Mouse (Mus musculus) adrenal gland, postnatal 14 days (tissue): ENCODE measurements around the gene Atf7. TPM values are rescaled to one million over a fixed set of nuclear protein-coding genes. Genes with fewer than 3 reads are reported as not detected.
A peak's percentile ranks its signal among the peaks of the same experiment; 100 is the strongest.

Experiments
- DNase-seq: peaks from one replicate; pipeline ENCODE4 v3.0.0; 2021; ENCODE audit warnings: mixed read lengths
- total RNA-seq: library from RNA; stranded (reverse); gene quantifications from 2 replicates; pipeline ENCODE4 v1.2.3, GENCODE M21; 2021

The Atf7 gene
- total RNA-seq, 1 experiment from 2014 or later = 76.1 TPM

DNA sequence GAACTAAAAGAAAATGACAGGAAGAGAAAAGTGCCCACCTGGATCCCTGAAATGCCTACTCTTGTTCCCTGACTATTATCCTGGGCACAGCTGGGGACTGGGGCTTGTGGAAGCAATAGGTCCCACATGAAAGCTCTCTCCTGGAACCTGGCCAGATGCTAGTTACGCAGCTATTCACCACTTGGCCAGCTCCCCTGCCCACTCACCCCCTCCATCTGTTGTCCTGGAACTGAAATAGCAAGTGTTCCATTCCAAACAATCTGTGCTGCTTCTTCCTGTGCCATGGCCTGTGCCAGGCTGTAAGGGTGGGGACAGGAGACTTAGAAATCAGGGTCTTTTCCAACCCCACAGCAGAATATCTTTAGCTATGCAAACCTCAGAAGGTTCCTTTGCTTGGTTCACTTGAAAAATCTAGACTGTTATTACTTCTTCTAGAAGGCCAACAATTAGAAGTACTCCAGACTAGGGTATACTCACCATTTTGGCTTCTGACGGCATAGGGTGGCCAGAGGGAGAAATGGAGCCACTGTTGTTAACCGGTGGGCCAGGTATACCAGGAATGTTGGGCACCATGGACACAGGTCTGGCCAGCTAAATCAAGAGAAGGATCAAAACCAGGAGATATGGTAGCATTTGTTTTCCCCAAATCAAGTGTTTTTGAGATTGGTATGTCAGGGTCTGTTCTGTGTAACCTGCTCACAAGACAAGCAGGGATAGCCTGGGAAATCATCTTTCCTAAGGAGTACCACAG lies 78.4 kb downstream of the Atf7 start:
- peak; percentile 68 for DNase-seq

DNA sequence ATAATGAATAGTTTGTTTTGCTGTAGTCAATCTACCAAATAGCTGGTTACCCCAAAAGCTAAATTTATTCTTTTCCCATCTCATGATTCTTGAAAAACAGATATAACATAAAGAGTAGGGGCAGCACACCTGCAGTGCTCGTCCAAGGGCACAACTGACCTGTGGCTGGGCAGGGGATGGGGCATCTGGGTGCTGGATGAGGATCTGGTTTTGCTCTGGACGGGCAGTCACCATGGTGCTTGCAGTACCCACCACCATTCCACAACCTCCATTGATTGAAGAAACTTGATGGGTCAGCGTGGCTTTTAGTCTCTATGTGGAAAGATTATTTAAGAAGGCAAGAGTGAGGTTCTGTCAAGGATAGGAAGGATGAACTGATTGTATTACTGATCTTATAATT lies 79.0 kb downstream of the Atf7 start:
- no peak for DNase-seq

DNA sequence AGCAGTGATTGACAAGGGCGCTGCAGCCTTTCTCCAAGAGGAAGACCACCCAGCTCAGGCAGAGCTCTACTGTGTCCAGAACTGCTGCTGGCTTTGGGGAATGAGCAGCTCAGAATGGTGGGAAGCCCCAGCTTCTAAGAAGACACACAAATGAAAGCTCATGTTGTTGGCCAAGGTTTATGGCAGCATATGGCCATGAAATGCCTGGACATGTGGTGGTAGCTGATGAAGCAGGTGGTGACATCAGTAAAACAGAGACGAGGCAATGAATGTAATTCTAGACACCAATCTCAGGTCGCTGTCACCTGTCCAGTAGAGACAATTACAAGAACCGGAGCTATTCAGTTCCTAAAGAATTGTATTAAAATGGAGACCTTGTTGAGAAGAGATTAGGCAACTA lies 80.5 kb downstream of the Atf7 start:
- DNase-seq = no peak

DNA sequence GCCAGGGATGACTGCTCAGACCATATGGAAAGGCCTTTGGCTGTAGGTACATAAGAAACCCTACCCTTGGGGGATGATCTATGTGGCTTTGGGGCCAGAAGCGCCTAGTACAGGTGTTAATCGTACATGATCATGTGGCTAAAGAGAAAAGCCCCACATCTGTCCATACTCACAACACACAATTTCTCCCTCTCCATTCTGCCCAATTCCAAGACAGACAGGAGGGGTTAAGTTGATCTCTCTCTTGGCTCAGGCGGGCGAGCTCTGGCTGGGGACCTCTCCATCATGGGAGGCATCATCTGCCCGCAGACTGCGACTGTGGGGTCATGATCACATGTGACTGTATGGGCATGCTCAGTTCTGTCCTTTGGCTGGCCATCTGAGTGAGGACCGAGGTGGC lies 91.3 kb downstream of the Atf7 start:
- no peak for DNase-seq

DNA sequence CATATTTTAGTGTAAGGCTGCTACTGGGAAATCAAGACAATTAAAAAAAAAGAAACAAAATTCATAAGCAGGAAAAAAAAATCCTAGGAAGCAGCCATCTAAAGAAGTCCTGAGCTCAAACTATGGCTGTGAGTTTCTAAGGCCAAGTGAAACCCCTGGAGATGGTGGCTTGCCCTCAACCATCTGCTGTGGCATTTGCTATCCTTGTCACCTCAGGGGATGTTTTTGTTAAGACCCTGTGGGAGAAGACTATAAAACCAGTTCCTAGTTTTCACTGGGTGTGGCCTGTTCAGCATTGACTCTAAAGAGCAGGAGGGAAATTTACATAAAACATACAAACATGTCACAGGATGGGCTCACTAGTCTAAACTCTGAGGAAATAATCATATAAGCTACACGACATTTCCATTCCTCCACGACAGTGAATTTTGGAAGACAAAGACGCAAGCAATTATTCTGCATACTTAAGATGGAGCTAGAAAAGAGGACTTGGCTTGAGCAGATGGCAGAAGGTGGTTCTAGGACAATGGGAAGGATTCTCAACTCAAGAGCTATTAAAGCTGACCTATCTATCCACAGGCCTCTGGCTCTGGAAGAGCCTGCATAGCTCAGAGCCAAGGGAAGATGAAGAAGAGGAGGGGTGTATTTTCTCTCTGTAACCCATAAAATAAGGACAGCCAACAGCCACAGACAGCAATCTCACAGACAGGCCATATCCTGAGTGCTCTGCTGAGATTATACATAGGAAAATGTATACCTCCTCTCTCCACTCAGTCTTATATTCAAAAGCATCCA lies 93.0 kb downstream of the Atf7 start:
- DNase-seq = no peak

DNA sequence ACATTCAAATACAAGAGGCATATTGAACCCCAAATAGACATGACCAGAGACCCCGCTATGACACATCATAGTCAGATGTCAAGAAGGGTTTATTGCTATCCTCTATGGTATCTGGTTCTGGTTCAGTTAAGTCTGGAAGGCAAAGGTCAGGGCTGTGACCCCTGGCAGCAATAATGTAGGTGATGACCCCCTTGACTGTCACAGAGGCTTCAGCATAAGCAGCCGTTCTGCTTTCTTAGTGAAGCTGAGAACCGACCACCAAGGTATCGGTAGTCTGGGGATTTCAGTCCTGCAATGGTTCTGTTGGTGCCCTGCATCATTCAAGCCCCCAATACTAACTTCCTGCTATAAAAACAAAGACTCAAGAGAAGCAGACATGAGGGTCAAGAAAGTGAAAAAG lies 93.7 kb downstream of the Atf7 start:
- no peak for DNase-seq

DNA sequence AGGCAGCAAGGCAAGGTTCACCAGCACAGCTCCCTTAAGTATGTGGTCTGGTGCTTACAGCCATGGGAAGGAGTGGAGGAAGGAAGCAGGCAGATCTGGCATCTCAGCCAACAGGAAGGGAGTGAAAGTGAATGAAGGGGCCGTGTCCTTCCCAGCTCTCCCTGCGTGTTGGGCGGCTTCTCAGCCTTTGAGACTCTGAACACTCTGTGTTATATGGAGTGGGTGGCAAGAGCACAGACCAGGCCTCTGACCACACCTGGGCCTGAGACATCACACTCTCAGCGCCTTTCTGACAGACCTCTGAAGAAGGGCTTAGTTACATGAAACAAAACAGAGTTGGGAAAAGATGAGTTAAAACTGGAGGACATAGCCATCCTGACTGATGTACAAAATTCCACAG lies 94.7 kb downstream of the Atf7 start:
- no peak for DNase-seq

DNA sequence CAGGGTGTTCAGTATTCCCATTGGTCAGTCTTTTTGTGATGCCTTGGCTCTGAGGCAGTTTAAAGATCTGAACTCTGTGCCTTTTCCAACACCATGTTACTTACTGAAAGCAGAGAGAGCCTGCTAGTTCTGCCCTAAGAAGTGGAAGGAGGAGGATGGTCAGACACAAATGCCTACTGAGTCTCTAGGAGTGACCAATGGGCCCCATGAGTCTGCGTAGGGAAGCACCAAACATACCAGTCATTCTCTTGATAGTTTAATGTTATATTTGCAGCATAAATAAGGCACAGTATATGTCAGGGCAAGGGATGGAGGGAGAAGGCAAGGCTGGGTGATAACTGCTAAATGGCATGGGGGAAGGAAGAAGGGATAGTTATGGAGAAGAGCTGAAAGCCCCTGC lies 96.9 kb downstream of the Atf7 start:
- no peak for DNase-seq

DNA sequence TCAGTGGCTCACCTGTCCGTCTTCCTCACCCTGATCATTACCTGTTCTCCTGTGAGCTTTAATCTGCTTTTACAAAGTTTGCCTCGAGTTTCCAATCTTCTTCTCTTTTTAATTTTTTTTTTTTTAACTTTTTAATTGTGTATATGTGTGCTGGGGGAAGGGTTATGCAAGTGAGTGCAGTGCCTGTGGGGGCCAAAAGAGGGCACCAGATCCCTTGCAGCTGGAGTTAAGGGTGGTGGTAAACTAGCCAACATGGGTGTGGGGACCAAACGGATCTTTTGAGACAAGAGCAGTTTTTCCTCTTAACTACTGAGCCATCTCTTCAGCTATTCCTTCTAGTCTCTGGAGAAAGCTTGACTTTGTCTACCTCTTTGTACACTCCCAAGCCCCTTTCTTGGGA lies 97.3 kb downstream of the Atf7 start:
- no peak for DNase-seq

DNA sequence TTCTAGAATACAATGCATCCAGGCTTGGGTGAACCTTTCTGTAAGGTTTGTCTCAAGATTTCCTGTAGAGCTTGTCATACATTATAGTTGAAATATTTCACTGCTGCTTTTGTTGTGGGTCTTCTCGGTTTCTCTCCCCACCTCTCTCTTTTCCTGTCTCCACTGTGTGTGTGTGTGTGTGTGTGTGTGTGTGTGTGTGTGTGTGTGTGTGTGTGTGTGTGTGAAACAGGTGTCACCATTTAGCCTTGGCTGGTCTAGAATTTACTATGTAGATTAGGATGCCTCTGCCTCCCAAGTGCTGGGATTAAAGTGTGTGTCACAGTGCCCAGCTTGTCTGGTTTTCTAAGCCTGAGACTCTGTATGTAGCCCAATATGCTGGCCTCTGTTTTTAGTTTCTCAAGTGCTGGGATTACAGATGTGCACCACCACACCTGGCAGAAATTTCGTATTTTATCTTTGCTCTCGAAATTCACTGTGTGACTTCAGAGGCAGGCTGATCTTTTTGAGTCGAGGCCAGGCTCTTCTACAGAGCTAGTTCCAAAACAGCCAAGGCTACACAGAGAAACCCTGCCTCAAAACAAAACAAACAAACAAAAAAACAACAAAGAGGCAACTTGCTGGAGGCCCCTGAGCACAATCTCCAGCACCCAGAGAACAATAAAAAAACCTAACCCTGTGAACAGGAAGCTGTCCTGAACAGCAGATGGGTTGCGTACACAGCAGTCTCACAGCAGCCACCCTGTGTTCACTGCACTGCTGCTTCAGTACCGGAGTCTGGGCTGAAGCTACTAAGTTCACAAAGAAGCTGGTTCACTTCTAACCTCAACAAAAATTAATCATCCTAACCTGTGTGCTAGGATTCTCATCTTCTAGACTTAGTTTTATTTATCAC lies 98.9 kb downstream of the Atf7 start:
- DNase-seq = no peak

DNA sequence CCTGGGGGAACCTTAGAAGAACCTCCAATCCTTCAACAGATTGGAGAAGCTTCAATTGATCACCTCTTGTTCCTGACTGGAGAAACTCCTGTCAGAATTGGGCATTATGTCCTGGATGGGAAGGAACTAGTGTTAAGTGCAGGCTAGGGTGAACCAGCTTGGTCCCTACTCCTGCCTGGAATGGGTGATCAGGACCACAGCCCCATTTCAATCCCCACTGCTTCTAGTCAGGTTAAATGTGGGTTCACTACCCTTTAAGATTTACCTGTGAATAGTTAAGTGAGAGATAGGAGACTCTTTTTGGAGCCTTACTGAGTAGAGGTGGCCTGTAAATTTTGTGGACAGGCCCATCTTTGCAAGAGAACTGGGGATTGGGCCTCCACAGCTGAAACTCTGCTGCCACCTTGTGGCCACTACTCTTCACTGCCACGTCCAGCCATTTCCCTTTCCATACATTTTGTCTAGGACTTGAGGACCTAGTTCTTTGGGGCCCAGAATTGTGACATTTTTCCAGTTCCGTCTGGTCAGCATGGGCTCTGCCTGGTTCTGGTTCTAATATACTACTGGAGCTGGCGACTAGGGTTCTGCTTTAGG lies 100.3 kb downstream of the Atf7 start, which contains the start of gene Npff:
TSS of gene Npff (minus strand) at position 51 of the 594 bp plus-strand sequence.
- peak; percentile 86 for DNase-seq

DNA sequence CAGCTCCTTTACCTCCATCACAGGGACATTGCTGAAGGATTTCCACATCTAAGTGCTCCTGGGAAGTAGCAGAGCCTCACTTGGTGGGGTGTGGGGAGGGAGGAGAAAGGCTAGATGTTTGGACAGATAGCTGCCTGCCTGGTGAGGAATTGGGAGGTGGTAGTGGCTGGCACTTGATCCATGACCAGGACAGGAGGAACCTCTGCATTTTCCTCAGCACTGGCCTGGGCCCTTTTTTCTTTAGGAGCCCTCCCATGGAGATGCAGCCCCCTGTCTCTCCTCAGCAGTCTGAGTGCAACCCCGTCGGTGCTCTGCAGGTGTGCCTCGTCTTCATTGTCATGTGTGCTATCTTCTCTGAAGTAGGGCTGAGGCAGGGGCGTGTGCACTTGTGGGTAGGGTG lies 103.8 kb downstream of the Atf7 start:
- DNase-seq = no peak

DNA sequence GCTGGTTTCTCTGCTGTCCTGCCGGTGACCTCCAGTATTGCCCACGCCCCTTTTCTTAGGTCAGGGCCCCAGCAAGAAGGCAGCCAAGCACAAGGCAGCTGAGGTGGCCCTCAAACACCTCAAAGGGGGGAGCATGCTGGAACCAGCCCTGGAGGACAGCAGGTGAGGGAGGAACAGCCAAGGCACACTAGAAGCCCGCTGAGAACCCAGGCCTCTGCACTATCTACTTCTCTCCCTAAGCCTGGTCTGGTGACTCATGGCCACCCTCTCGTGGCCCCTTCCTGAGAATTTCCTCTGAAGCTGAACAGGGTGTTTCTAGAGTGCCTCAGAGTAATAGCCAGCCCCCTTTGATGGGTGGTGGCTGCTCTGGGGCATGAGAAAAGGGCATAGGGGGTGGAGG lies 104.8 kb downstream of the Atf7 start:
- DNase-seq = no peak

DNA sequence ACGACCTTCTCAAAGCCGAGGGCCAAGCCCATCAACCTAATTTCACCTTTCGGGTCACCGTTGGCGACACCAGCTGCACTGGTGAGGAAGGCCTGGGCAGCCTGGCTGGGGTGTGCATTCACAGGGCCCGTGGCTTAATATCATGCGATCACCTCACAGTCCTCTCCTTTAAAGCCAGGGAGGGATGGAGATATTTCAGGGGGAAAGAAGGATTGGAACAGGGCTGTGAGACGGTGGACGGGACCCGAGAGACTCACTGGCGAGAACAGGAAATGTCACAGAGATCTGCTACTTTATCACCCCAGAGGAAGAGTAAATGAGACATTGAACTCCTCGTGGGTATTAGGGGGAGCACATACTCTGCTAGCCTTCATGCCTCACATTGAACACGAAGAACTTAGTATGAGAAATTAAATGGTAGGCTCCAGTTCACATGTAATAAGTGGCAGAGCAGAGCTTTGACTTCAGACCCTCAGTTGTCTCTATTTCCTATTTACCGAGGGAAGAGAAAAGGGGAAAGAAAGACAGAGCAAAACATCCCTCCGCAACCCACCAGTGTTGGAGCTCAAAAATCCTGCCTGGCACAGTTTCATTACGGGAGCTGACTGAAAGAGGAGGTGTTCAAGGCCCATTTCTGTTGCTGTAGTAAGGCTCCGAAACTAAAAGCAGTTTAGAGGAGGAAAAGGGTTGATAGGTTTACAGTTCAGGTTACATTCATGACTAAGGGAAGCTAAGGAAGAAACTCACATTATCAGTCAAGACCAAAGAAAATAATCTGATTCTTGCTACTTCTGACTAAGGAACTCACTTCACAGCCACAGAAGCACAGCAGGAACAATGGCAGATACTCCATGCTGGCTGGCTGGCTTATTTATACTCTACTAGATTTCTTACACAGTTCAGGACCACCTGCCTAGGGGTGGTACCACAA lies 105.8 kb downstream of the Atf7 start:
- DNase-seq = no peak

DNA sequence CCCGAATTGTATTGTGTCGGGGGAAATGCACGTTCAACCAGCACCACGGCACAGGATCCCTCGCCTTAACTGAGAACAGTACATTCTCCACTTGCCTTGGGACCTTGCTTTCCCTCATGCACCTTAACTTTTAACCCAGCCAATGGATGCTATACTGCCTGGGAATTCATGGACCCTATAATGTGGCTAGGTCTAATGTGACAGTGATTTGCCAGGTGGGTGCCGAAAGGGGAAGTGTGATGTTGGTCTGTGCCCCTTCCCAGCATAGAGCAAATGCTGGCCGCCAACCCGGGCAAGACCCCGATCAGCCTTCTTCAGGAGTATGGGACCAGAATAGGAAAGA lies 106.4 kb downstream of the Atf7 start:
- DNase-seq = no peak

DNA sequence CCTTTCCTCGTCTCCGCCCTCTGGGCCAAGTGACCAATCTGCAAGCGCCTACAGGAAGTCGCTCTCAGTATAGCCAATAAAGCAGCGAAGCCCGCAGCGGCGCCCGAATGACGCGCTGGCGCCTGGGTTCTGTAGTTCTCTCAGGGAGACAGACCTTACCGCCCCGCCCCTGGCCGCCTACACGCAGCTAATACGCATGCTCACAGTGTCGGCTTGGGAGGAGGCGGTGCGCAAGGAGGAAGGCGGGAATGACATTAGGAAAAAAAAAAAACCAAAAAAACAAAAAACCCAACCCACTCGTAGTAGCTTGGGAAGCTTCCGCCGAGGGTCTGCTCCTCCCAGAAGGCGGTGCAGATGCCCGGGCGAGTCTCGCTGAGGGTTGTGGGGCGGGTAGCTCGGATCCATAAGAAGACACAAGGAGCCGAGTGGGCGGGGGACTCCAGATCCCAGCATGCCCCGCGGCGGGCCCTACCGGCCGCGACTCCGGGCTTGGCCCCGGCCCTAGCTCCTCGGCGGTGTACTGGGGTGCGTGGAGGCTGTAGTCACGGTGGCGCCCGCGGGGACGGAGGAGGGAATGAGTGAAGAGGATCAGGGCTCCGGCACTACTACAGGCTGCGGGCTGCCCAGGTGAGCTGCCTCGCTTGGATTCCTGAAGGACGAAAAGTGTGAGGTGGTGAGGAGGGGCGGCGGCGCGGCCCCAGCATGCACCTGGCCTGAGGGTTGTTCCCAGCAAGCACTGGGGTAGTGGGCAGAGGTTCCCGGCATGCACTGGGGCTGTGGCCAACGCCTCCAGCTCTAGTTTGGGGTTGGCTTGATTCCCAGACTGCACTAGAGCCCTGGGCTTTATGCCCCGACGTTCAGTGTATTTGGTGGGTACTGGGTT lies 107.0 kb downstream of the Atf7 start, which contains the start of gene Tarbp2:
TSS of gene Tarbp2 (plus strand) at position 217 of the 883 bp plus-strand sequence.
- DNase-seq = peak; percentile 100

DNA sequence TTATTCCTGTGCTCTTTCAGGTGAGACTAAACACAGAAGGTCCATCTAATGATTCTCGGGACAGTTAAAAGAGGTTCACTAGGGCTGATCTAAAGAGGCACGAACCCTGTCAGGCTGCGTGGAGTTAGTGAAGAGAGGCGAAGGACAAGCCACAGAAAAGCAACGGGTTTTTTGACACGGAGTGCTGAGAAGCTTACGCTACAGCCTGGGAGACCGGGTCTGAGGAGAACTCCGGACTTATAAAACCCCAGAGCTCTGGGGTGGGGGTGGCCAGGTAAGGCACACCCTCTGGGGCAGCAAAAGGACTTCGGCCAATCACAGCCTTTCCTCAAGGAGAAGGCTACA lies 107.7 kb downstream of the Atf7 start:
- no peak for DNase-seq

DNA sequence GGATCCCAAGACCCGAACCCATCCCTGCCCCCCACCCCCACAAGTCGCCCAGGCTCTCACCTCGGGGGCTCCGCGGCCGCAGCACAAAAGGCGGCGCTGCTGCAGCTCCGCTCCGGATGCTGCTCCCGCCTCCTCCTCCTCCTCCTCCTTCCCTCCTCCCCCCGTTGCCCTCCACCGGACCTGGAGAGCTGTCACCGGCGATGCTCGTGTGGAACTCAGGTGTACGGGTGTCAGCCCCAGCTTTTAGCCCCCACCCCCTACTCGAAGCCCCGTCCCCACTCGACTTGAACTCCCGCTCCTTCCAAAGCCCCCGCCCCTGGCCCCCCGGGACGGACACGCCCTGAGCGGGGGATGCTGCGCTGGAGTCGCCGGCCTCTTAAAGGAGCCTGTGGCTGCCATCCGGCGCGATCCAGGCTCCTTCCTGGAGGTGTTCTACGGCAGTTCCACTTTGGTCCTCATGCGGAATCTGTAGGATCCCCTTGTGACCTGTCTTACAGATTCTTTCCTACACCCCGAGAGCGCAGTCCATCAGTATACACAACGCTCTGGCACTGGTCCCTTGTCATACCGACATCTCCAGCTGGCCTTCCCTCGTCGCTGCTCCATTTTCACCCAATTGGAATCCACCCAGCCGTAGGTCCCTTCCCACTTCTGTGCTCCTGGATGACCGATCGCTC lies 108.4 kb downstream of the Atf7 start, which contains the start of gene Map3k12:
TSS of gene Map3k12 (minus strand) at position 337 of the 677 bp plus-strand sequence.
- peak; percentile 80 for DNase-seq

DNA sequence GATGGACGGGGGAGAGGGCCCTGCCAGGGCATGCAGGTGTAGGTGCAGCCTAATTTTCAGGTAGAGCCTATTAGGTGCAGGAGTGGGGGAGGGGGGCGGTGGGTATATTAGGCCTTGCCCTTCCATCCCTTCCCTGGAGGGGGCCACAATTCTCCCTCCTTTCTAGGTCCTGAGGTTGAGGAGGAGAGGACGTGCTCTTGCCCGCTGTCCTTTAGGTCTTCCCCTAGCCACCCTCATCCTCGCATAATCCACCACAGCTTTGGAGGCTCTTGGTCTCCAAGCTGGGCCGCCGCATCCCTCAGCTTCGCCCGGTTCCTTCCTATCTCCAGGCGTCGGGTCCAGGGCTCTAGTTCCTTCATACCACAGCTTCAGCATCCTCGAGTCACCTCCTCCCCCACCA lies 109.0 kb downstream of the Atf7 start:
- no peak for DNase-seq

DNA sequence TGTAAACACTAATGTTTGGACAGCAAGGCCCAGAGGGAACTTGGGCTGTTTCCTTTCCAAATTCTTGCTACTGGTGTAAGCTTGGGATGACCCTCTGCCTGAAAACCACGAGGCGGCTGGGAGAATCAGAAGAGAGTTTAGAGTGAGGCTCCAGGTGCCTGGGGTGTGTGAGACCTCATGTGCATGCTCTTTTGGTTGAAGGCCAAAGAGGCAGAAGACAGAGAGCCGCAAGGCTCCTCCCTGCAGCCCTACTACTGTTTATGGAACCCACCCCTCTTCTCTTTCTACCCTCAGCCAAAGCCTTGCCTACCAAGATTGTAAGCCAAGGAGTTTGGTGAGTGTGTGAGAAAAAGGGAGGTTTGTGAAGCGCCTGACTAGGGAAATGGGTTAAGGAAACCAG lies 109.5 kb downstream of the Atf7 start:
- DNase-seq = no peak
